9 mouse cellular contexts compared by ENCODE assay signal in genomic region chr11:98602090-98602690, GRCm38 (mm10). TPM values are rescaled to one million over a fixed set of nuclear protein-coding genes. Genes with fewer than 3 reads are reported as not detected.
DNase-seq lines count a peak whose midpoint lies in the region; ATAC-seq and TF ChIP-seq lines count a peak whose summit lies in the region.
"Had no signal": no experiment of that assay in that cellular context is flagged by ENCODE, and none has a peak within 500 bp of the region (broad histone marks: within the 10 kb centered on the region; RNA-seq: fewer than 3 reads in every experiment).

No protein-coding gene starts in this region.

- no peak overlapping the region for H3K27ac ChIP-seq in hindbrain, embryonic 11.5 days (ENCODE audit: low read depth, low read length)
- no peak overlapping the region for H3K27ac ChIP-seq in lung, embryonic 15.5 days
- no peak overlapping the region for H3K27ac ChIP-seq in small intestine, adult 2 months (ENCODE audit: insufficient read depth, low read depth, low read length)

- H3K4me3 ChIP-seq in hindbrain, embryonic 11.5 days (ENCODE audit: low read depth, low read length) = peak overlapping the region; percentile 17; the same call in 1 of the 2 replicates
- H3K4me3 ChIP-seq in lung, embryonic 15.5 days = peak overlapping the region; percentile 32
- peak overlapping the region; percentile 48 for H3K4me3 ChIP-seq in small intestine, adult 2 months (ENCODE audit: low read depth, low read length)

- H3K9me3 ChIP-seq in hindbrain, embryonic 11.5 days (ENCODE audit: control insufficient read depth, low read length) = no peaks in the 10 kb centered on the region
- no peaks in the 10 kb centered on the region for H3K9me3 ChIP-seq in lung, embryonic 15.5 days

- H3K27me3 ChIP-seq in hindbrain, embryonic 11.5 days (ENCODE audit: control insufficient read depth, insufficient read depth, low read length) = 0 out of 2 replicates have a peak, but pooled peaks cover 5% of the 10 kb centered on the region
- H3K27me3 ChIP-seq in lung, embryonic 15.5 days = peaks cover 37% of the 10 kb centered on the region
- peaks cover 11% of the 10 kb centered on the region for H3K27me3 ChIP-seq in small intestine, adult 2 months (ENCODE audit: control insufficient read depth, insufficient read depth, low read length)

- peak overlapping the region; percentile 20 for H3K9ac ChIP-seq in hindbrain, embryonic 11.5 days (ENCODE audit: low read depth, low read length)
- H3K9ac ChIP-seq in lung, embryonic 15.5 days = no peak overlapping the region

- 0 out of 2 replicates have a peak, but pooled peaks have one; percentile 22 for ATAC-seq in hindbrain, embryonic 11.5 days (ENCODE audit: low FRiP score)
- peak; percentile 55 for ATAC-seq in lung, embryonic 15.5 days (ENCODE audit: borderline replicate concordance, extremely low read depth, low FRiP score, low TSS enrichment)

- TF ChIP-seq POLR2A in small intestine, adult 2 months (IDR thresholded peaks at IDR 0.05; ENCODE audit: low read depth, low read length) = no peak

- peak overlapping the region; percentile 45 for H3K4me2 ChIP-seq in hindbrain, embryonic 11.5 days (replicated peaks; ENCODE audit: low read depth, low read length)
- peak overlapping the region; percentile 57 for H3K4me2 ChIP-seq in lung, embryonic 15.5 days

- WGBS in hindbrain, embryonic 11.5 days = 3% methylated on average over 20 of the region's 20 CpGs
- under 1% methylated on average over 19 of the region's 20 CpGs for WGBS in lung, embryonic 15.5 days
- WGBS in small intestine, adult 2 months = 5% methylated on average over 20 of the region's 20 CpGs

- no peaks in the 10 kb centered on the region for H3K36me3 ChIP-seq in hindbrain, embryonic 11.5 days (ENCODE audit: control insufficient read depth, insufficient read depth, low read length)
- no peaks in the 10 kb centered on the region for H3K36me3 ChIP-seq in lung, embryonic 15.5 days
- no peaks in the 10 kb centered on the region for H3K36me3 ChIP-seq in small intestine, adult 2 months (ENCODE audit: control insufficient read depth, insufficient read depth, low read length)

- DNase-seq in gastrocnemius, postnatal 25 days = peak; percentile 3
- DNase-seq in gastrocnemius, postnatal 4 days (ENCODE audit: low spot score in 2 of 2) = no peak
- DNase-seq in ZHBTc4 (ENCODE audit: low read depth, low spot score) = peak; percentile 94
- DNase-seq in hindbrain, embryonic 11.5 days (ENCODE audit: low spot score) = peak; percentile 66
- DNase-seq in layer of hippocampus, postnatal 10 days (ENCODE audit: low spot score in 2 of 2) = no peak
- no peak for DNase-seq in ovary, postnatal 14 days (ENCODE audit: low spot score)

- no peaks in the 10 kb centered on the region for H3K4me1 ChIP-seq in hindbrain, embryonic 11.5 days (replicated peaks; ENCODE audit: control insufficient read depth, insufficient read depth, low read length)
- H3K4me1 ChIP-seq in lung, embryonic 15.5 days = peaks cover 16% of the 10 kb centered on the region; the same call in 1 of the 2 replicates
- H3K4me1 ChIP-seq in small intestine, adult 2 months (ENCODE audit: control insufficient read depth, insufficient read depth, insufficient read length, low read length) = peaks cover 7% of the 10 kb centered on the region

- TF ChIP-seq CTCF in small intestine, adult 2 months (IDR thresholded peaks at IDR 0.05; ENCODE audit: extremely low read depth, insufficient read length, insufficient replicate concordance, low read depth, low read length) = no peak

RNA-seq across cellular contexts. Expression of gene Lrrc3c, which starts 4.1 kb away (rescaled TPM):
- total RNA-seq in gastrocnemius, postnatal 25 days (2021) = not detected
- total RNA-seq in gastrocnemius, postnatal 4 days (2021) = not detected
- polyA plus RNA-seq in hindbrain, embryonic 11.5 days (2014; fragmentation: Nextera tagmentation; extraction: Ambion mirVana) = not detected in 2 replicates
- not detected in 2 replicates for polyA plus RNA-seq in lung, embryonic 15.5 days (2015; fragmentation: Nextera tagmentation; extraction: Ambion mirVana)
- polyA plus RNA-seq in small intestine, adult 2 months (2012; rRNA removed) = not detected in 2 replicates
- total RNA-seq in layer of hippocampus, postnatal 10 days (2021) = not detected
- polyA plus RNA-seq: C2C12 had no signal

RNA-seq across cellular contexts. Expression of gene Ormdl3, which starts 15.0 kb away (rescaled TPM):
- total RNA-seq in gastrocnemius, postnatal 25 days (2021) = 10 to 100 TPM; 19.9 to 28.2 TPM
- 10 to 100 TPM; 28.0 to 28.3 TPM for total RNA-seq in gastrocnemius, postnatal 4 days (2021)
- polyA plus RNA-seq in hindbrain, embryonic 11.5 days (2014; fragmentation: Nextera tagmentation; extraction: Ambion mirVana) = 10.9 and 12.2 TPM in 2 replicates
- polyA plus RNA-seq in lung, embryonic 15.5 days (2015; fragmentation: Nextera tagmentation; extraction: Ambion mirVana) = 54.6 and 55.2 TPM in 2 replicates
- 46.3 and 105 TPM in 2 replicates for polyA plus RNA-seq in small intestine, adult 2 months (2012; rRNA removed)
- 10 to 100 TPM; 53.6 to 56.9 TPM for total RNA-seq in layer of hippocampus, postnatal 10 days (2021)

RNA-seq across cellular contexts. Expression of gene Gm12355, which starts 23.3 kb away (rescaled TPM):
- 1 to 10 TPM; 3.1 to 6.4 TPM for total RNA-seq in gastrocnemius, postnatal 25 days (2021)
- total RNA-seq in gastrocnemius, postnatal 4 days (2021) = 10 to 100 TPM; 11.0 to 13.9 TPM
- polyA plus RNA-seq in hindbrain, embryonic 11.5 days (2014; fragmentation: Nextera tagmentation; extraction: Ambion mirVana) = 0.85 and 1.8 TPM in 2 replicates
- 1.0 and 1.4 TPM in 2 replicates for polyA plus RNA-seq in lung, embryonic 15.5 days (2015; fragmentation: Nextera tagmentation; extraction: Ambion mirVana)
- polyA plus RNA-seq in small intestine, adult 2 months (2012; rRNA removed) = not detected in 2 replicates
- total RNA-seq in layer of hippocampus, postnatal 10 days (2021) = 10 to 100 TPM; 14.1 to 17.2 TPM

RNA-seq across cellular contexts. Expression of gene Gsdma3, which starts 24.0 kb away (rescaled TPM):
- 1 to 10 TPM; 1.3 to 2.4 TPM for total RNA-seq in gastrocnemius, postnatal 25 days (2021)
- under 1 TPM; 0.49 to 0.76 TPM for total RNA-seq in gastrocnemius, postnatal 4 days (2021)
- not detected in 2 replicates for polyA plus RNA-seq in hindbrain, embryonic 11.5 days (2014; fragmentation: Nextera tagmentation; extraction: Ambion mirVana)
- not detected in 2 replicates for polyA plus RNA-seq in lung, embryonic 15.5 days (2015; fragmentation: Nextera tagmentation; extraction: Ambion mirVana)
- not detected in 2 replicates for polyA plus RNA-seq in small intestine, adult 2 months (2012; rRNA removed)
- total RNA-seq in layer of hippocampus, postnatal 10 days (2021) = under 1 TPM in 1 of 2 experiments, not detected in 1; 0.50 TPM
- polyA plus RNA-seq: C2C12 had no signal

RNA-seq across cellular contexts. Expression of gene Gsdma2, which starts 44.4 kb away (rescaled TPM):
- total RNA-seq in gastrocnemius, postnatal 25 days (2021) = not detected
- not detected for total RNA-seq in gastrocnemius, postnatal 4 days (2021)
- not detected in 2 replicates for polyA plus RNA-seq in hindbrain, embryonic 11.5 days (2014; fragmentation: Nextera tagmentation; extraction: Ambion mirVana)
- polyA plus RNA-seq in lung, embryonic 15.5 days (2015; fragmentation: Nextera tagmentation; extraction: Ambion mirVana) = not detected in 2 replicates
- 0.49 and 75.8 TPM in 2 replicates for polyA plus RNA-seq in small intestine, adult 2 months (2012; rRNA removed)
- total RNA-seq in layer of hippocampus, postnatal 10 days (2021) = not detected
- polyA plus RNA-seq: C2C12 had no signal

Comparison
In these comparisons a context has a peak if more than half of its experiments do, and no peak if none do; other contexts are left out.
1. DNase-seq: peak in gastrocnemius, postnatal 25 days (single experiment), ZHBTc4 (single experiment) and hindbrain, embryonic 11.5 days (single experiment); none in gastrocnemius, postnatal 4 days (0 of 2), layer of hippocampus, postnatal 10 days (0 of 2) and ovary, postnatal 14 days (single experiment).
2. Peak in every context shown above with its lines, with median percentiles within 50 percentile points of each other: H3K4me3 ChIP-seq.